Mouse (Mus musculus) myocyte (in vitro differentiated cells): ENCODE measurements around the gene Pbx1. TPM values are rescaled to one million over a fixed set of nuclear protein-coding genes. Genes with fewer than 3 reads are reported as not detected.
"Not testable (repeated sequence)": the region's sequence is repeated elsewhere in the genome, so short reads cannot be mapped to it uniquely, and the experiment has no call there.

ENCODE experiments used
- H3K27me3 ChIP-seq: one replicate; pipeline ENCODE4 v1.6.1; 2011; ENCODE audit not compliant: control insufficient read depth, insufficient read depth, insufficient read length
- H3K36me3 ChIP-seq: one replicate; pipeline ENCODE4 v1.6.1; 2011; ENCODE audit not compliant: control insufficient read depth, insufficient read depth
- H3K4me2 ChIP-seq: one replicate; pipeline ENCODE4 v1.6.1; 2011; ENCODE audit warnings: low read depth, control low read depth
- H3K4me3 ChIP-seq: one replicate; pipeline ENCODE4 v1.5.1; 2011; ENCODE audit warnings: mild to moderate bottlenecking, control low read depth, moderate library complexity
- H3K79me2 ChIP-seq: one replicate; pipeline ENCODE4 v1.6.1; 2011; ENCODE audit not compliant: control insufficient read depth, insufficient read depth
- H3ac ChIP-seq: one replicate; pipeline ENCODE4 v1.6.1; 2011; ENCODE audit not compliant: control insufficient read depth, insufficient read length
- CEBPB ChIP-seq: IDR thresholded peaks from 2 replicates; pipeline ENCODE4 v1.6.1; 2011; ENCODE audit warnings: mild to moderate bottlenecking, moderate library complexity; ENCODE audit not compliant: poor library complexity, insufficient read depth, severe bottlenecking
- E2F4 ChIP-seq: IDR thresholded peaks from one replicate; pipeline ENCODE4 v1.6.1; 2011; ENCODE audit warnings: mild to moderate bottlenecking, control low read depth, moderate library complexity; ENCODE audit not compliant: insufficient read depth
- MAX ChIP-seq: IDR thresholded peaks from one replicate; pipeline ENCODE4 v1.6.1; 2011; ENCODE audit warnings: low read depth, mild to moderate bottlenecking, control low read depth
- MYOD1 ChIP-seq, 3 experiments: IDR thresholded peaks; one replicate each; pipeline ENCODE4 v1.6.1; 2011; ENCODE audit warnings: control low read depth in 2 of 3, low read depth in 2 of 3, mild to moderate bottlenecking in 2 of 3, moderate library complexity in 1 of 3; ENCODE audit not compliant: insufficient read length in 2 of 3, control insufficient read depth in 1 of 3
- MYOG ChIP-seq, 3 experiments: IDR thresholded peaks; one replicate each; pipeline ENCODE4 v1.6.1; 2011; ENCODE audit warnings: control low read depth in 2 of 3, low read depth in 2 of 3, mild to moderate bottlenecking in 2 of 3; ENCODE audit not compliant: insufficient read length in 2 of 3, control insufficient read depth in 1 of 3, insufficient read depth in 1 of 3
- POLR2A ChIP-seq: IDR thresholded peaks from one replicate; pipeline ENCODE4 v1.6.1; 2011; ENCODE audit warnings: low read depth, mild to moderate bottlenecking, control low read depth, moderate library complexity; ENCODE audit not compliant: insufficient read length
- POLR2AphosphoS2 ChIP-seq: IDR thresholded peaks from one replicate; pipeline ENCODE4 v1.6.1; 2011; ENCODE audit warnings: low read depth, control low read depth; ENCODE audit not compliant: insufficient read length
- REST ChIP-seq: IDR thresholded peaks from one replicate; pipeline ENCODE4 v1.6.1; 2011; ENCODE audit warnings: mild to moderate bottlenecking, control low read depth, moderate library complexity; ENCODE audit not compliant: insufficient read depth, insufficient read length
- SRF ChIP-seq: IDR thresholded peaks from one replicate; pipeline ENCODE4 v1.6.1; 2011; ENCODE audit warnings: low read depth; ENCODE audit not compliant: control insufficient read depth, insufficient read length
- TCF12 ChIP-seq: IDR thresholded peaks from one replicate; pipeline ENCODE4 v1.6.1; 2011; ENCODE audit warnings: mild to moderate bottlenecking, control low read depth; ENCODE audit not compliant: poor library complexity, insufficient read depth, severe bottlenecking
- TCF3 ChIP-seq: IDR thresholded peaks from one replicate; pipeline ENCODE4 v1.6.1; 2011; ENCODE audit warnings: low read depth, control low read depth; ENCODE audit not compliant: insufficient read length
- USF1 ChIP-seq: IDR thresholded peaks from one replicate; pipeline ENCODE4 v1.6.1; 2011; ENCODE audit warnings: low read depth, mild to moderate bottlenecking, control low read depth, moderate library complexity
- polyA plus RNA-seq: library from polyadenylated mRNA; unstranded; fragments of >200 nt; fragmentation: generic; extraction: Trizol; gene quantifications from one replicate; pipeline ENCODE4 v1.2.1, GENCODE M21; 2012; ENCODE audit warnings: missing spikeins

The Pbx1 gene
- polyA plus RNA-seq = 11.4 TPM

DNA sequence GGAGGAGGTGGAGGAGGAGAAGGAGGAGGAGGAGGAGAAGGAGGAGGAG lies at the start of gene Pbx1:
Pbx1 (minus strand) TSS at position 39 of the 49 bp plus-strand sequence.
- not testable (repeated sequence) for H3ac ChIP-seq, H3K36me3 ChIP-seq, H3K27me3 ChIP-seq
- H3K4me2 ChIP-seq = peak within 1 kb of the TSS; percentile 87
- H3K79me2 ChIP-seq = peaks cover 42% of the 10 kb centered on the region
- H3K4me3 ChIP-seq = peak within 1 kb of the TSS; percentile 91

GRCm38 (mm10) chr1:168479626-168480025 lies 47.6 kb upstream of the Pbx1 start:
- Histone ChIP-seq H3K36me3 (no peaks in the 10 kb centered on the region), H3K27me3 (no peaks in the 10 kb centered on the region), H3K79me2 (no peaks in the 10 kb centered on the region), H3ac (no peak overlapping the region), H3K4me3 (no peak overlapping the region), H3K4me2 (no peak overlapping the region)
- no peak for TF ChIP-seq POLR2AphosphoS2
- TF ChIP-seq MYOG (IDR thresholded peaks at IDR 0.05; ENCODE audit: control insufficient read depth in 1 of 3, insufficient read depth in 1 of 3, insufficient read length in 2 of 3, low read depth in 2 of 3) = no peak
- TF ChIP-seq USF1 = no peak
- no peak for TF ChIP-seq MYOD1 (IDR thresholded peaks at IDR 0.05; ENCODE audit: control insufficient read depth in 1 of 3, insufficient read length in 2 of 3, low read depth in 2 of 3)
- TF ChIP-seq POLR2A = no peak
- no peak for TF ChIP-seq SRF
- TF ChIP-seq MAX = no peak
- TF ChIP-seq TCF3 = no peak
- TF ChIP-seq TCF12 = no peak
- TF ChIP-seq REST = no peak
- TF ChIP-seq E2F4 = no peak
- no peak for TF ChIP-seq CEBPB

GRCm38 (mm10) chr1:168478829-168479228 lies 46.8 kb upstream of the Pbx1 start:
- Histone ChIP-seq H3K4me3 (no peak overlapping the region), H3ac (no peak overlapping the region), H3K79me2 (no peaks in the 10 kb centered on the region), H3K36me3 (no peaks in the 10 kb centered on the region), H3K27me3 (no peaks in the 10 kb centered on the region), H3K4me2 (no peak overlapping the region)
- no peak for TF ChIP-seq SRF
- no peak for TF ChIP-seq MYOG (IDR thresholded peaks at IDR 0.05; ENCODE audit: control insufficient read depth in 1 of 3, insufficient read depth in 1 of 3, insufficient read length in 2 of 3, low read depth in 2 of 3)
- no peak for TF ChIP-seq E2F4
- TF ChIP-seq USF1 = no peak
- no peak for TF ChIP-seq MYOD1 (IDR thresholded peaks at IDR 0.05; ENCODE audit: control insufficient read depth in 1 of 3, insufficient read length in 2 of 3, low read depth in 2 of 3)
- TF ChIP-seq MAX = no peak
- TF ChIP-seq POLR2AphosphoS2 = no peak
- TF ChIP-seq TCF12 = no peak
- no peak for TF ChIP-seq CEBPB
- no peak for TF ChIP-seq REST
- TF ChIP-seq TCF3 = no peak
- TF ChIP-seq POLR2A = no peak

- no peak overlapping the region for H3ac ChIP-seq
- H3K4me3 ChIP-seq = no peak overlapping the region
- H3K27me3 ChIP-seq = no peaks in the 10 kb centered on the region
- no peaks in the 10 kb centered on the region for H3K36me3 ChIP-seq
- no peaks in the 10 kb centered on the region for H3K79me2 ChIP-seq
- no peak for TF ChIP-seq MAX
- TF ChIP-seq SRF = no peak
- peak overlapping the region; percentile 38 for H3K4me2 ChIP-seq
These were observed 44.8 kb upstream of the Pbx1 start for GRCm38 (mm10) chr1:168476917-168477316.

DNA sequence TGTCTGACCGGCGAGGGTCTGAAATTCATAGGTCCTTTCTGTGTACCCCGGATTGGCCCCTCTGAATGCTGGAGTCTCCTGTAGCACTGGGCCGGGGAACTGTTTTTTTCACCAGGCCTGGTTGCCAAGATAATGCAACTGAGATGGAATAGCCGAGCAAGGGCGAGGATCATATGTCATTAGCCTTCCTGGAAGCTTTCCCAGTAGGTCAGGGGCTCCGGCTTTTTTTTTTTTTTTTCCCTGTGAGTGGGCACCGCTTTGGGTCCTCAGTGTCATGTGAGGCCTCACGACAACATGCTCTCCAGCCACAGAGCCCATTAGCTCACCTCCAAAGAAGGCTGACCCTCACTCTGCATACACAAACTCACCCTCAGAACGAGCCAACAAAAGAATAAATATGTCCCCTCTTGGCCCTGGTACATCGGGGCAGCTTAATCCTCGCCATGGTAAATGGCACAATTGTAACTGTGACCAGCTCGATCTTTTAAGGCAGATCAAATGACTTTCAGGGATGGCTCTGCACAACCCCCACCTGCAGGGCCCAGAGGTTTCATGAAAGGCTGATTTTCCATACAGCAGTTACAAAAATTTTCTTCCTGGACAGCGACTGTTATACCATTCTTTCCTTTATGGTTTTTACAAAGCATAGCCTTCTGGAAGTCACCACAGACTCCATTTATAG lies 44.3 kb upstream of the Pbx1 start:
- no peak overlapping the region for H3ac ChIP-seq
- H3K27me3 ChIP-seq = no peaks in the 10 kb centered on the region
- TF ChIP-seq POLR2A (no peak), E2F4 (no peak), CEBPB (no peak), REST (no peak), POLR2AphosphoS2 (no peak), USF1 (no peak), MYOD1 (IDR thresholded peaks at IDR 0.05; ENCODE audit: control insufficient read depth in 1 of 3, insufficient read length in 2 of 3, low read depth in 2 of 3) (no peak)
- peak overlapping the region; percentile 38 for H3K4me2 ChIP-seq
- no peaks in the 10 kb centered on the region for H3K79me2 ChIP-seq
- no peak overlapping the region for H3K4me3 ChIP-seq
- no peaks in the 10 kb centered on the region for H3K36me3 ChIP-seq

DNA sequence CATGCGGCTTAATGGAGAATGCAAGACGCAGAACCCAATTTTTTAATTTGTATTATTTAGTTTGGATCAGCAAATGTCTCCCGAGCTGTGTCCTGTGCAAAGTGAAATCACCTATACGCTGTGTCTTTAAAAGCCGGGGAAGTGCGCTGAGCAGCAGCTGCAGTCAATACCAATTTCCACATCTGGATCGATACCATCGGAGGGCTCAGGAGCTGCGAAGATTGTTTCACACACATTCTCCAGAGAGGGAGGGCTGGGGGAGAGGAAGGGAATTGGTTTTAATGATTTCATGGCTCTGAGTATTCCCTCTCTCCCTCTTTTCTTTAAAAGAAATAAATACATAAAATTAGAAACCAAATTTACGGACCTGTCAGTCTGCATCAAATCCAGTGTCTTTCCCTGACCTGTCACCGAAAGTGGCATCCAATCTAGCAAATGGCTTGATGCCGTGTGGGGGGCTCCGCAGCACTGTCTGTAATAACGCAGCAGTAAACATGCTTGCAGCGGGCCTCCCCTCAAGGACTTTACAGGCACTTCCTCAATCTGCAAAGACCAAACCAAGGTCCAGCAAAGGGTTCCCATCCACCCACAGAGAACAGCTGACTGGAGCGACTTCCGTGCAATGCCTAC lies 43.6 kb upstream of the Pbx1 start:
- no peak for TF ChIP-seq MYOD1 (IDR thresholded peaks at IDR 0.05; ENCODE audit: control insufficient read depth in 1 of 3, insufficient read length in 2 of 3, low read depth in 2 of 3)
- TF ChIP-seq SRF = no peak
- TF ChIP-seq MYOG (IDR thresholded peaks at IDR 0.05; ENCODE audit: control insufficient read depth in 1 of 3, insufficient read depth in 1 of 3, insufficient read length in 2 of 3, low read depth in 2 of 3) = no peak
- no peak for TF ChIP-seq TCF3
- TF ChIP-seq POLR2A = no peak
- no peak for TF ChIP-seq REST
- TF ChIP-seq E2F4 = no peak
- no peak for TF ChIP-seq POLR2AphosphoS2
- no peak for TF ChIP-seq CEBPB
- TF ChIP-seq TCF12 = no peak
- TF ChIP-seq USF1 = no peak
- no peak for TF ChIP-seq MAX
- H3K4me3 ChIP-seq = no peak overlapping the region
- H3K79me2 ChIP-seq = no peaks in the 10 kb centered on the region
- H3ac ChIP-seq = no peak overlapping the region
- no peak overlapping the region for H3K4me2 ChIP-seq
- no peaks in the 10 kb centered on the region for H3K36me3 ChIP-seq
- H3K27me3 ChIP-seq = no peaks in the 10 kb centered on the region
